ENCODE assay signal across 8 mouse cellular contexts in genomic region chr4:148902919-148903727, GRCm38 (mm10).
DNase-seq lines count a peak whose midpoint lies in the region; ATAC-seq lines count a peak whose summit lies in the region.

No protein-coding gene starts in this region.

- H3K27ac ChIP-seq in hindbrain, embryonic 10.5 days, result peak overlapping the region; percentile 25; the same call in 1 of the 2 replicates
- no peak overlapping the region for H3K27ac ChIP-seq in hindbrain, embryonic 16.5 days (ENCODE audit: low read depth, low read length)
- H3K27ac ChIP-seq in heart, embryonic 11.5 days (ENCODE audit: low read depth, low read length), result no peak overlapping the region

- no peak for ATAC-seq in hindbrain, embryonic 16.5 days
- ATAC-seq in heart, embryonic 11.5 days (replicated peaks; ENCODE audit: insufficient number of reproducible peaks, low FRiP score, low TSS enrichment), result no peak

- peaks cover 100% of the 10 kb centered on the region for H3K27me3 ChIP-seq in hindbrain, embryonic 10.5 days (ENCODE audit: insufficient read depth, poor library complexity, severe bottlenecking)
- peaks cover 32% of the 10 kb centered on the region for H3K27me3 ChIP-seq in hindbrain, embryonic 16.5 days (replicated peaks; ENCODE audit: control insufficient read depth, insufficient read depth, low read length)
- peaks cover 19% of the 10 kb centered on the region for H3K27me3 ChIP-seq in heart, embryonic 11.5 days (ENCODE audit: control insufficient read depth, insufficient read depth, low read length)

- peak; percentile 40 for DNase-seq in hindbrain, embryonic 10.5 days (ENCODE audit: low spot score)
- DNase-seq in adrenal gland, postnatal 14 days, result peak; percentile 81
- DNase-seq in kidney, postnatal 14 days, result peak; percentile 82
- peak; percentile 78 for DNase-seq in naive thymus-derived CD4-positive, alpha-beta T cell, adult 2 months (ENCODE audit: low read depth)
- peak; percentile 38 for DNase-seq in thymus, postnatal 25 days
- DNase-seq in layer of hippocampus, postnatal 36 days, result no peak

- no peak overlapping the region for H3K9ac ChIP-seq in hindbrain, embryonic 16.5 days (ENCODE audit: low read depth, low read length)
- H3K9ac ChIP-seq in heart, embryonic 11.5 days (ENCODE audit: low read depth, low read length), result no peak overlapping the region

- 27% methylated on average over 8 of the region's 8 CpGs for WGBS in hindbrain, embryonic 10.5 days
- 23% methylated on average over 8 of the region's 8 CpGs for WGBS in hindbrain, embryonic 16.5 days
- WGBS in heart, embryonic 11.5 days (ENCODE audit: insufficient replicate concordance), result 22% methylated on average over 8 of the region's 8 CpGs

- peak overlapping the region; percentile 74 for H3K4me3 ChIP-seq in hindbrain, embryonic 10.5 days
- H3K4me3 ChIP-seq in hindbrain, embryonic 16.5 days (ENCODE audit: low read length), result no peak overlapping the region
- H3K4me3 ChIP-seq in heart, embryonic 11.5 days (ENCODE audit: low read depth, low read length), result peak overlapping the region; percentile 5; the same call in 1 of the 2 replicates

- H3K4me1 ChIP-seq in hindbrain, embryonic 10.5 days (replicated peaks), result peaks cover 93% of the 10 kb centered on the region
- peaks cover 6% of the 10 kb centered on the region for H3K4me1 ChIP-seq in hindbrain, embryonic 16.5 days (ENCODE audit: control insufficient read depth, insufficient read depth, low read depth, low read length)
- peaks cover 47% of the 10 kb centered on the region for H3K4me1 ChIP-seq in heart, embryonic 11.5 days (ENCODE audit: control insufficient read depth, insufficient read depth, low read length)

- H3K36me3 ChIP-seq in hindbrain, embryonic 10.5 days, result 0 out of 2 replicates have a peak, but pooled peaks cover 12% of the 10 kb centered on the region
- H3K36me3 ChIP-seq in hindbrain, embryonic 16.5 days (ENCODE audit: control insufficient read depth, insufficient read depth, low read length), result no peaks in the 10 kb centered on the region
- no peaks in the 10 kb centered on the region for H3K36me3 ChIP-seq in heart, embryonic 11.5 days (ENCODE audit: control insufficient read depth, insufficient read depth, low read length)

- no peak overlapping the region for H3K4me2 ChIP-seq in hindbrain, embryonic 16.5 days (ENCODE audit: low read length)
- peak overlapping the region; percentile 68 for H3K4me2 ChIP-seq in heart, embryonic 11.5 days

- H3K9me3 ChIP-seq in hindbrain, embryonic 10.5 days, result no peaks in the 10 kb centered on the region
- H3K9me3 ChIP-seq in hindbrain, embryonic 16.5 days (ENCODE audit: control insufficient read depth, low read length), result no peaks in the 10 kb centered on the region
- H3K9me3 ChIP-seq in heart, embryonic 11.5 days (replicated peaks; ENCODE audit: control insufficient read depth, low read length), result no peaks in the 10 kb centered on the region

Comparison
In these comparisons a context has a peak if more than half of its experiments do, and no peak if none do; other contexts are left out.
1. DNase-seq: peak in hindbrain, embryonic 10.5 days (single experiment), adrenal gland, postnatal 14 days (single experiment), kidney, postnatal 14 days (single experiment), naive thymus-derived CD4-positive, alpha-beta T cell, adult 2 months (single experiment) and thymus, postnatal 25 days (single experiment); none in layer of hippocampus, postnatal 36 days (0 of 2).